Mouse (Mus musculus): ENCODE data around the gene Hsp90ab1. TPM values are rescaled to one million over a fixed set of nuclear protein-coding genes. Genes with fewer than 3 reads are reported as not detected.

The Hsp90ab1 gene
- polyA plus RNA-seq, 1 experiment from 2014 or later, result 1,573 TPM

DNA sequence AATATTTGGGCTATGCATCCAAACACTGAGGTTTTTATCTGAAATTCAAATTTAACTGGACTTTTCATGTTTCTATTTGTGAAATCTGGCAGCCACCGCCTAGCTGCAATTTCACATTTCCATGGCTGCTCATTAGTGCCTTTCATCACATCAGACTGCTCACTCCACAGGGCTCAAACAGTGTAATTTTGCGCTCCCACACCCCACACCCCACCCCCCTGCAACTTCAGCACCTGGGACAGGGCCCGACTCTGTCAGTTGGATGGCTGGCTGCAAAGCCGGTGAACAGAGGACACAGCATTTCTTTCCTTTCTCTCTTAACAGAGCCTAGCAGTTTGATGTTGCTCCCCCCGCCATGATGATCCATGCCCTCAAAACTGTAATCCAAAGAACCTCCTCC is 36.8 kb downstream of the Hsp90ab1 start:
- Histone ChIP-seq H3K27me3 (ENCODE audit: control insufficient read depth, insufficient read depth, low read length) (peaks cover 7% of the 10 kb centered on the region; the same call in 1 of the 2 replicates), H3K9ac (replicated peaks; ENCODE audit: low read depth, low read length) (no peak overlapping the region), H3K36me3 (ENCODE audit: control insufficient read depth, insufficient read depth, low read length) (no peaks in the 10 kb centered on the region), H3K9me3 (ENCODE audit: control insufficient read depth, low read depth, low read length) (no peaks in the 10 kb centered on the region), H3K4me1 (ENCODE audit: control insufficient read depth, insufficient read depth, low read length) (no peaks in the 10 kb centered on the region), H3K4me3 (ENCODE audit: low read depth, low read length) (no peak overlapping the region), H3K27ac (ENCODE audit: low read length) (no peak overlapping the region), H3K4me2 (replicated peaks; ENCODE audit: low read depth, low read length) (no peak overlapping the region)
- 13% methylated on average over 5 of the region's 5 CpGs for WGBS
- ATAC-seq (ENCODE audit: insufficient number of reproducible peaks, insufficient read depth, low FRiP score, low read depth), result no peak

DNA sequence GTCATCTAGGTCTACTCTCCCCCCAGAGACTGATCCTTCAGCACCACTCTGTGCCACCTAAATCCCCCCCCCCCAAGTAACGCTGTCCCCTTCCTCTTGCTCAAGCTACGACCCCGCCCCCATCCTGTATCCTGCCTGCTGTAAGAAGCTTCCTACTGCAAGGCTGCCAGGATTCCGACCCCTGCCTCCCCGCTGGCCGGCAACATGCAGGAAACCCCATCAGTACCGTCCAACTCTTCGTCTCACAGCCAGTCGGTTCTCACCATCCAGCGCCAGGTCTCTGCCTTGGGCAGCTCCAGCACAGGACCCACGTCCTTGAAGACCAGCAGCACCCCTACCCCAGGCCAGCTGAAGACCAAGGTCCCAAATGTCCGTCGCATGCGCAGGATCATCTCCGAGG is 40.2 kb downstream of the Hsp90ab1 start:
- no peaks in the 10 kb centered on the region for H3K36me3 ChIP-seq (ENCODE audit: control insufficient read depth, insufficient read depth, low read length)
- WGBS, result 52% methylated on average over 15 of the region's 15 CpGs
- H3K9me3 ChIP-seq (ENCODE audit: control insufficient read depth, low read depth, low read length), result no peaks in the 10 kb centered on the region
- no peak overlapping the region for H3K4me3 ChIP-seq (ENCODE audit: low read depth, low read length)
- H3K27me3 ChIP-seq (ENCODE audit: control insufficient read depth, insufficient read depth, low read length), result peaks cover 7% of the 10 kb centered on the region; the same call in 1 of the 2 replicates
- no peak for ATAC-seq (ENCODE audit: insufficient number of reproducible peaks, insufficient read depth, low FRiP score, low read depth)
- no peak overlapping the region for H3K4me2 ChIP-seq (replicated peaks; ENCODE audit: low read depth, low read length)
- no peak overlapping the region for H3K27ac ChIP-seq (ENCODE audit: low read length)
- H3K4me1 ChIP-seq (ENCODE audit: control insufficient read depth, insufficient read depth, low read length), result no peaks in the 10 kb centered on the region
- H3K9ac ChIP-seq (replicated peaks; ENCODE audit: low read depth, low read length), result no peak overlapping the region

DNA sequence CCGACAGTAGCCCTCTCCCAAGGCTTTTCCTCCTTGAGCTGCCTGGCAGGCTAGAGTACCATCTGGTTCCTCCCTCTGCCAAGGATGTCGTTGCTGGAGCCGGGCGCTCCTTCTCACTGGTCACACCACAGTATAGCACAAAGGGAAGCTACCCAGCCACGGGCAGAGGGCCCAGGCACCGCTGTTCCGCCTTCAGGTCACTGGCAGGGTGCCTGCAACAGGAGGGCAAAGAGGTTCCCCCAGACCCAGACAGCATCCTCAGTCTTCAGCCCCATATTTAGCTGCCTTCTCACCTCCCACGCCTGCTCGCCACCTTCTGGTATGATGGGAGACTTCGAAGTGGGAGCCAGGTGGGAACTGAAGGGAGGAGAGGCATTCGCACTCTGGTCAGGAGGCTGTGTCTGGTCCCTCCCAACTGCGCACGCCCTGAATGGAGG is 42.7 kb downstream of the Hsp90ab1 start:
- no peak overlapping the region for H3K27ac ChIP-seq (ENCODE audit: low read length)
- no peak overlapping the region for H3K4me2 ChIP-seq (replicated peaks; ENCODE audit: low read depth, low read length)
- WGBS, result 53% methylated on average over 13 of the region's 13 CpGs
- peaks cover 7% of the 10 kb centered on the region; the same call in 1 of the 2 replicates for H3K27me3 ChIP-seq (ENCODE audit: control insufficient read depth, insufficient read depth, low read length)
- no peaks in the 10 kb centered on the region for H3K36me3 ChIP-seq (ENCODE audit: control insufficient read depth, insufficient read depth, low read length)
- no peak for ATAC-seq (ENCODE audit: insufficient number of reproducible peaks, insufficient read depth, low FRiP score, low read depth)
- no peaks in the 10 kb centered on the region for H3K4me1 ChIP-seq (ENCODE audit: control insufficient read depth, insufficient read depth, low read length)
- no peaks in the 10 kb centered on the region for H3K9me3 ChIP-seq (ENCODE audit: control insufficient read depth, low read depth, low read length)
- H3K9ac ChIP-seq (replicated peaks; ENCODE audit: low read depth, low read length), result no peak overlapping the region
- no peak overlapping the region for H3K4me3 ChIP-seq (ENCODE audit: low read depth, low read length)

DNA sequence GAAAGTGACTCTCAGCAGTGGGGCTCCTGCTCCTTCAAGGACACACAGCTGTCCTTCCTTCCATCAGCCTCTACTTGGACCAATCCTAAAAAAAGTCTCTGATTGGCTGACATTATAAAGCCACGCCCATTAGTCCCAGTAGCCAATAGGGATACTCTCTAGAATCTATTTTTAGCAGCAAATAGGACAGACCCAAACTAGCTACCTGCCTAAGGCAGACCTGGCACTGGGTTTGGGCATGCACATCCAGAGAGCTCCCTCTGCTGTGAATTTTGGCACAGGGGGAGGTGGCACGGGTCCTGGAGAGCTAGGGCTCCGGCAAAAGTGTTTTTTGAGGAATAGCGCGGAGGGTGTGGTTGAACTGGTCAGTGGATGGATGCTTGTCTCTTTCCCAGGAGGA is 46.5 kb downstream of the Hsp90ab1 start:
- Histone ChIP-seq H3K9ac (replicated peaks; ENCODE audit: low read depth, low read length) (no peak overlapping the region), H3K36me3 (ENCODE audit: control insufficient read depth, insufficient read depth, low read length) (no peaks in the 10 kb centered on the region), H3K4me2 (replicated peaks; ENCODE audit: low read depth, low read length) (no peak overlapping the region), H3K27me3 (ENCODE audit: control insufficient read depth, insufficient read depth, low read length) (no peaks in the 10 kb centered on the region), H3K4me3 (ENCODE audit: low read depth, low read length) (no peak overlapping the region), H3K9me3 (ENCODE audit: control insufficient read depth, low read depth, low read length) (no peaks in the 10 kb centered on the region), H3K4me1 (ENCODE audit: control insufficient read depth, insufficient read depth, low read length) (0 out of 2 replicates have a peak, but pooled peaks cover 6% of the 10 kb centered on the region), H3K27ac (ENCODE audit: low read length) (no peak overlapping the region)
- no peak for ATAC-seq (ENCODE audit: insufficient number of reproducible peaks, insufficient read depth, low FRiP score, low read depth)
- WGBS, result 19% methylated on average over 5 of the region's 5 CpGs

DNA sequence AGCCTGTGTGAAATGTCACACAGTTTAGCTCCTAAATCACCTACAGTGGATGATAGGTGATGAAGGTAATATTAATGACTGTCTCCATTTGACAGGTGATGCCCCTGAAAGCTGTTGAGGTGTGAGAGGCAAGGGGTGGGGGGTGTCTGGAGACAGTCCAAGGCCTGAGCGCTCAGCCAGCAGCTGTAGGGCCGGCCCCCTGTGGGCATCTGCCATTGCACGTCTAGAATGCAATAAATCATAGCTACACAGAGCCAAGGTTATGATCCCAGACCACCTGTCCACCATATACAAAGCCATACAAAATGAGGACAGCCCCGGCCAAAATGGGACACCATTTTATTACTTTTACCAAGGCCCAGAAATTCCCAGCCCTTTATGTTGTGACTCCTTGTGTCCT is 48.1 kb downstream of the Hsp90ab1 start:
- H3K4me1 ChIP-seq (ENCODE audit: control insufficient read depth, insufficient read depth, low read length), result 0 out of 2 replicates have a peak, but pooled peaks cover 6% of the 10 kb centered on the region
- H3K4me2 ChIP-seq (replicated peaks; ENCODE audit: low read depth, low read length), result no peak overlapping the region
- H3K9ac ChIP-seq (replicated peaks; ENCODE audit: low read depth, low read length), result no peak overlapping the region
- no peaks in the 10 kb centered on the region for H3K9me3 ChIP-seq (ENCODE audit: control insufficient read depth, low read depth, low read length)
- ATAC-seq (ENCODE audit: insufficient number of reproducible peaks, insufficient read depth, low FRiP score, low read depth), result no peak
- 57% methylated on average over 4 of the region's 4 CpGs for WGBS
- no peaks in the 10 kb centered on the region for H3K27me3 ChIP-seq (ENCODE audit: control insufficient read depth, insufficient read depth, low read length)
- no peak overlapping the region for H3K27ac ChIP-seq (ENCODE audit: low read length)
- peaks cover 4% of the 10 kb centered on the region; the same call in 1 of the 2 replicates for H3K36me3 ChIP-seq (ENCODE audit: control insufficient read depth, insufficient read depth, low read length)
- no peak overlapping the region for H3K4me3 ChIP-seq (ENCODE audit: low read depth, low read length)

DNA sequence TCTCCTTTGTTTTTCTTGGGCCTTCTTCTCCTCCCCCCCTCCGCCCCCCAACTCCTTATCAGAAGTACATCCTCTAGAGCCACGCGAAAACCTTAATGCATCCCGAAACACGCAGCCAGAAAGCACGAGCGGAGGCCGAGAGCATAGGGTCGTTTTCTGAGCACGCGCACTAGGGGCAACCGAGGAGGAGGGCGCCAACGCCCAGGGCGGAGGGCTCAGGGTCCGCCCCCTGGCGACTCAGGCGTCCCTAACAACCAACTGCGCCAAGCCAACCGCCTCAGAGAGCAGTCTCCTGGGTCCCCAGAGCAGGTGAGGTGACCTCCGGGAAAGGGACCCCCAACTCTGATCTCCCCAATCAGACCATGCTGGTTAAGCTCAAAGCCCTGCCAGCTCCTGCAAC is 49.8 kb downstream of the Hsp90ab1 start, which contains the start of gene Tcte1:
Gene Tcte1 (plus strand): TSS at position 172 of the 400 bp plus-strand sequence.
- no peaks in the 10 kb centered on the region for H3K27me3 ChIP-seq (ENCODE audit: control insufficient read depth, insufficient read depth, low read length)
- H3K4me1 ChIP-seq (ENCODE audit: control insufficient read depth, insufficient read depth, low read length), result 0 out of 2 replicates have a peak, but pooled peaks cover 6% of the 10 kb centered on the region
- no peaks in the 10 kb centered on the region for H3K9me3 ChIP-seq (ENCODE audit: control insufficient read depth, low read depth, low read length)
- H3K27ac ChIP-seq (ENCODE audit: low read length), result no peak within 1 kb of the TSS
- peaks cover 4% of the 10 kb centered on the region; the same call in 1 of the 2 replicates for H3K36me3 ChIP-seq (ENCODE audit: control insufficient read depth, insufficient read depth, low read length)
- no peak within 1 kb of the TSS; the same call in 1 of the 2 replicates for H3K9ac ChIP-seq (replicated peaks; ENCODE audit: low read depth, low read length)
- peak; percentile 68; the same call in 1 of the 2 replicates for ATAC-seq (ENCODE audit: insufficient number of reproducible peaks, insufficient read depth, low FRiP score, low read depth)
- peak within 1 kb of the TSS; percentile 30 for H3K4me3 ChIP-seq (ENCODE audit: low read depth, low read length)
- 3% methylated on average over 21 of the region's 21 CpGs for WGBS
- peak within 1 kb of the TSS; percentile 80 for H3K4me2 ChIP-seq (replicated peaks; ENCODE audit: low read depth, low read length)

DNA sequence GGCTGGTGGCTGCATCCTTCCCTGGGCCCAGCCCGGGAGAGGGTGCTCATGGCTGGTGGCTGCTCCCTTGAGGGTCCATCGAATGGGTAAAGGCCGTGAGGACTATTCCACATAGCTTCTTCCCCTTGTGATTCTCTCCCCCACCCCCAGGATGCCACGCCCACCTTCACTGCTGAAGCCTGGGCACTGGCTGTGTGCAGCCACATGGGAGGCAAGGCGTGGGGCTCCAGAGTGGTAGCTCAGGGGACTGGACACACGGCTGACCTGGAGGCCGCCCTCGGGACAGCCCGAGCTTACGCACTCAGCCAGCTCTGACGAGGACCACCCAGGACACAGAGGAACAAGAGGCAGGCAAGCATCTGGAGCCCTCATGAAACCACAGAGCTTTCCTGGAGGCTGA is 52.9 kb downstream of the Hsp90ab1 start:
- Histone ChIP-seq H3K27me3 (ENCODE audit: control insufficient read depth, insufficient read depth, low read length) (no peaks in the 10 kb centered on the region), H3K4me3 (ENCODE audit: low read depth, low read length) (no peak overlapping the region), H3K27ac (ENCODE audit: low read length) (no peak overlapping the region), H3K36me3 (ENCODE audit: control insufficient read depth, insufficient read depth, low read length) (peaks cover 4% of the 10 kb centered on the region; the same call in 1 of the 2 replicates), H3K9me3 (ENCODE audit: control insufficient read depth, low read depth, low read length) (no peaks in the 10 kb centered on the region), H3K4me2 (replicated peaks; ENCODE audit: low read depth, low read length) (no peak overlapping the region), H3K4me1 (ENCODE audit: control insufficient read depth, insufficient read depth, low read length) (0 out of 2 replicates have a peak, but pooled peaks cover 6% of the 10 kb centered on the region), H3K9ac (replicated peaks; ENCODE audit: low read depth, low read length) (no peak overlapping the region)
- 70% methylated on average over 11 of the region's 11 CpGs for WGBS
- ATAC-seq (ENCODE audit: insufficient number of reproducible peaks, insufficient read depth, low FRiP score, low read depth), result no peak

DNA sequence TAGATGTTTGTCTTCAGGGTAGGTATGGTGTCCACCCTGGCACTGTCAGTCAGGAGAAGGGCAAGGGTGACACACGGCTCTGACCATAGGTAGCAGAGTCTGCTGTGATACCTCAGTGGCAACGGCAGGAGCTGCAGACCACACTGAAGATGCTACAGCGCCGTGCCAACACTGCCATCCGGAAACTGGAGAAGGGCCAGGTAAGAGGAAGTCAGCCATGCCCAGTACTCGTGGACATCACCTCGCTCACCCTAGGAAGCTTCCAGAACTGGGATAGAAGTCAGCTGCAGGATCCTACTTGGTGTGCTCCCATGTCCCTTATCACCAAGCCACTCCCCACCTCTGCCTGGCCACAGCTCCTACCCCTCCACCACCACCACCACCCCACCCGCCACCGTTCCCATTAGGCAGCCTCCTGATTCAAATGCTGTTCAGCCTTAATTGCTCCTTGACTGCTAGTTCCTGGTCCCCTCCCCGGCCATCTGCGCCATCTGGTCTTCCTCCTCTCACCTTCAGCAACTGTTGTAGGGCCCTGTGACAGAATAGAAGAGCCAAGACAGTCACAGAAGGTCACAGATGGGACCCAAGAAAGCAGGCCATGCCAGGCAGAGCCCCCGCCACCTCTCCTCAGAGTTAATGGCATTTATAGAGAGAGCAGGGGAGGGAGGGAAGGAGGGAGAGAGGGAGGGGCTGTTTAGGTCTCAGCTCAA is 54.1 kb downstream of the Hsp90ab1 start:
- 85% methylated on average over 12 of the region's 12 CpGs for WGBS
- Histone ChIP-seq H3K27me3 (ENCODE audit: control insufficient read depth, insufficient read depth, low read length) (no peaks in the 10 kb centered on the region), H3K4me2 (replicated peaks; ENCODE audit: low read depth, low read length) (no peak overlapping the region), H3K4me1 (ENCODE audit: control insufficient read depth, insufficient read depth, low read length) (0 out of 2 replicates have a peak, but pooled peaks cover 6% of the 10 kb centered on the region), H3K27ac (ENCODE audit: low read length) (no peak overlapping the region), H3K9ac (replicated peaks; ENCODE audit: low read depth, low read length) (no peak overlapping the region), H3K9me3 (ENCODE audit: control insufficient read depth, low read depth, low read length) (no peaks in the 10 kb centered on the region), H3K36me3 (ENCODE audit: control insufficient read depth, insufficient read depth, low read length) (peaks cover 4% of the 10 kb centered on the region; the same call in 1 of the 2 replicates), H3K4me3 (ENCODE audit: low read depth, low read length) (no peak overlapping the region)
- ATAC-seq (ENCODE audit: insufficient number of reproducible peaks, insufficient read depth, low FRiP score, low read depth), result no peak

Measured in stomach, embryonic 14.5 days (tissue).